Mouse (Mus musculus) embryonic facial prominence, embryonic 12.5 days (tissue): ENCODE measurements around the gene Tmem158. TPM values are rescaled to one million over a fixed set of nuclear protein-coding genes. Genes with fewer than 3 reads are reported as not detected.

Experiments
- ATAC-seq: fragments of 200-750 bp; cut with Nextera tagmentation; 2 replicates; pipeline ENCODE4 v1.8.0; 2017; ENCODE audit not compliant: insufficient number of reproducible peaks, insufficient read depth, low FRiP score, low TSS enrichment
- H3K27ac ChIP-seq: fragments of 300-500 bp; sonication (generic); 2 replicates; pipeline ENCODE4 v1.5.1; 2016; ENCODE audit warnings: mild to moderate bottlenecking
- H3K27me3 ChIP-seq: fragments of 300-500 bp; sonication (generic); 2 replicates; pipeline ENCODE4 v1.6.1; 2016; ENCODE audit warnings: mild to moderate bottlenecking, moderate library complexity
- H3K36me3 ChIP-seq: fragments of 300-500 bp; sonication (generic); 2 replicates; pipeline ENCODE4 v1.6.1; 2016; ENCODE audit warnings: mild to moderate bottlenecking
- H3K4me1 ChIP-seq: fragments of 300-500 bp; sonication (generic); 2 replicates; pipeline ENCODE4 v1.6.1; 2016
- H3K4me2 ChIP-seq: fragments of 300-500 bp; sonication (generic); replicated peaks from 2 replicates; pipeline ENCODE4 v1.6.1; 2016; ENCODE audit warnings: mild to moderate bottlenecking, moderate library complexity
- H3K4me3 ChIP-seq: fragments of 300-500 bp; sonication (generic); 2 replicates; pipeline ENCODE4 v1.5.1; 2016; ENCODE audit warnings: mild to moderate bottlenecking
- H3K9ac ChIP-seq: fragments of 300-500 bp; sonication (generic); 2 replicates; pipeline ENCODE4 v1.6.1; 2016; ENCODE audit warnings: mild to moderate bottlenecking, moderate library complexity
- H3K9me3 ChIP-seq: fragments of 300-500 bp; sonication (generic); 2 replicates; pipeline ENCODE4 v1.6.1; 2016; ENCODE audit warnings: mild to moderate bottlenecking, moderate library complexity
- WGBS: fragments of 180-500 bp; shearing (Covaris S2); methylation state at CpG from one replicate; pipeline ENCODE4 v1.1.7; 2016; 5-methylcytosine and 5-hydroxymethylcytosine counted together
- polyA plus RNA-seq: library from polyadenylated mRNA; unstranded; fragments of >200 nt; fragmentation: Nextera tagmentation; extraction: Ambion mirVana; gene quantifications from 2 replicates; pipeline ENCODE4 v1.2.1, GENCODE M21; 2016

Tmem158 gene
- polyA plus RNA-seq, 1 experiment from 2014 or later: 11.1 TPM

- Histone ChIP-seq H3K9me3 (no peaks in the 10 kb centered on the region), H3K27me3 (no peaks in the 10 kb centered on the region), H3K4me1 (peaks cover under 1% of the 10 kb centered on the region; the same call in 1 of the 2 replicates), H3K4me3 (no peak overlapping the region), H3K9ac (no peak overlapping the region), H3K27ac (no peak overlapping the region), H3K4me2 (no peak overlapping the region), H3K36me3 (no peaks in the 10 kb centered on the region)
- no peak for ATAC-seq
- WGBS: 63% methylated on average over 10 of the region's 10 CpGs
Observed at GRCm38 (mm10) chr9:123243988-123244387, 16.6 kb downstream of the Tmem158 start.

DNA sequence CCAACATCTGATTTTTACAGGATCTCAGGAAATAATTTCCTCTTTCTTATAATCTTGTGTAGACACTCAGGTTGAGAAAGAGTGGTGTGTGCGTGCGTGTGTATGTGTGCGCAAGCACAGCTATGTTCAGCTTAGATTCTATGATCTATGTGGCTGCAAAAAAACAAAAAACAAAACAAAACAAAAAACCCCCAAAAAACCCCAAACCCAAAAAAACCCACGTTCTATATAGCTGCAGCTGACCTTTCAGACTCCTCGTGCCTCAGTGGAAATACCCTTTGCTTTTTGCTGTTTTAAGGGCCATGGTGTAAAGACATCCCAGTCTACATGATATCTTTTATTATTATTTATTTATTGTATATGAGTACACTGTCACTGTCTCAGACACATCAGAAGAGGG, 19.4 kb downstream of the Tmem158 start:
- no peak for ATAC-seq
- Histone ChIP-seq H3K36me3 (no peaks in the 10 kb centered on the region), H3K9ac (no peak overlapping the region), H3K4me1 (peaks cover 17% of the 10 kb centered on the region; the same call in 1 of the 2 replicates), H3K27me3 (no peaks in the 10 kb centered on the region), H3K27ac (no peak overlapping the region), H3K4me2 (no peak overlapping the region), H3K4me3 (no peak overlapping the region), H3K9me3 (no peaks in the 10 kb centered on the region)
- WGBS: 89% methylated on average over 5 of the region's 5 CpGs

GRCm38 (mm10) chr9:123240751-123241150, 19.8 kb downstream of the Tmem158 start:
- no peaks in the 10 kb centered on the region for H3K9me3 ChIP-seq
- H3K9ac ChIP-seq: no peak overlapping the region
- no peaks in the 10 kb centered on the region for H3K27me3 ChIP-seq
- H3K4me2 ChIP-seq: no peak overlapping the region
- H3K36me3 ChIP-seq: no peaks in the 10 kb centered on the region
- no peak overlapping the region for H3K27ac ChIP-seq
- no peak for ATAC-seq
- 92% methylated on average over 2 of the region's 2 CpGs for WGBS
- peaks cover 17% of the 10 kb centered on the region; the same call in 1 of the 2 replicates for H3K4me1 ChIP-seq
- no peak overlapping the region for H3K4me3 ChIP-seq

DNA sequence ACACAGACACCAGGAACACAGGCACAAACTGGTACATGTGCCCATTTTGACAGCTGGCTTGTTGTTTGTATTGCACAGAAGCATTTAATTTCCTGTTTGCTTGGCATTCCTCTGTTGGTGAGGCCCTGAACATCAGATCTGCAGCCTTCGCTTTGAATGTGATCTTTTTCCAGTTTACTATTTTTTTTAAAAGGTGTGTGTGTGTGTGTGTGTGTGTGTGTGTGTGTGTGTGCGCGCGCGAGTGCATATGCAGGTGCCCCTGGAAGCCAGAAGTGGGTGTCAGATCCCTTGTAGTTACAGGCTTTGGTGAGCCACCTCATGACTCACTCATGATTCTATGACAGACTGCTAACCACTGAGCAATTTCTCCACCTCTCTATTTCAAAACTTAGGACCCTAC, 20.3 kb downstream of the Tmem158 start:
- H3K4me2 ChIP-seq: no peak overlapping the region
- no peak overlapping the region for H3K9ac ChIP-seq
- 96% methylated on average over 5 of the region's 5 CpGs for whole genome bisulfite sequencing
- no peaks in the 10 kb centered on the region for H3K9me3 ChIP-seq
- peaks cover 17% of the 10 kb centered on the region; the same call in 1 of the 2 replicates for H3K4me1 ChIP-seq
- no peak overlapping the region for H3K4me3 ChIP-seq
- no peak overlapping the region for H3K27ac ChIP-seq
- no peak for ATAC-seq
- no peaks in the 10 kb centered on the region for H3K27me3 ChIP-seq
- no peaks in the 10 kb centered on the region for H3K36me3 ChIP-seq

- H3K4me1 ChIP-seq: peaks cover 17% of the 10 kb centered on the region; the same call in 1 of the 2 replicates
- no peak overlapping the region for H3K4me2 ChIP-seq
- H3K9ac ChIP-seq: no peak overlapping the region
- H3K27me3 ChIP-seq: no peaks in the 10 kb centered on the region
- H3K36me3 ChIP-seq: no peaks in the 10 kb centered on the region
- ATAC-seq: no peak
- no peak overlapping the region for H3K4me3 ChIP-seq
- H3K27ac ChIP-seq: no peak overlapping the region
- no peaks in the 10 kb centered on the region for H3K9me3 ChIP-seq
- 87% methylated on average over 2 of the region's 2 CpGs for WGBS
Observed at GRCm38 (mm10) chr9:123239651-123240050, 20.9 kb downstream of the Tmem158 start.

GRCm38 (mm10) chr9:123238256-123239045, 22.1 kb downstream of the Tmem158 start:
- H3K27me3 ChIP-seq: no peaks in the 10 kb centered on the region
- no peak for ATAC-seq
- peak overlapping the region; percentile 41; the same call in 1 of the 2 replicates for H3K27ac ChIP-seq
- no peaks in the 10 kb centered on the region for H3K9me3 ChIP-seq
- H3K4me3 ChIP-seq: no peak overlapping the region
- H3K9ac ChIP-seq: no peak overlapping the region
- WGBS: 32% methylated on average over 4 of the region's 4 CpGs
- H3K4me1 ChIP-seq: peaks cover 17% of the 10 kb centered on the region; the same call in 1 of the 2 replicates
- no peak overlapping the region for H3K4me2 ChIP-seq
- no peaks in the 10 kb centered on the region for H3K36me3 ChIP-seq

- H3K27ac ChIP-seq: peak overlapping the region; percentile 60
- WGBS: 20% methylated on average over 2 of the region's 2 CpGs
- peak; percentile 84 for ATAC-seq
- H3K9me3 ChIP-seq: no peaks in the 10 kb centered on the region
- no peak overlapping the region for H3K9ac ChIP-seq
- no peak overlapping the region for H3K4me3 ChIP-seq
- H3K4me2 ChIP-seq: no peak overlapping the region
- no peaks in the 10 kb centered on the region for H3K27me3 ChIP-seq
- H3K36me3 ChIP-seq: no peaks in the 10 kb centered on the region
- peaks cover 17% of the 10 kb centered on the region; the same call in 1 of the 2 replicates for H3K4me1 ChIP-seq
Observed at GRCm38 (mm10) chr9:123237739-123238138, 22.8 kb downstream of the Tmem158 start.

DNA sequence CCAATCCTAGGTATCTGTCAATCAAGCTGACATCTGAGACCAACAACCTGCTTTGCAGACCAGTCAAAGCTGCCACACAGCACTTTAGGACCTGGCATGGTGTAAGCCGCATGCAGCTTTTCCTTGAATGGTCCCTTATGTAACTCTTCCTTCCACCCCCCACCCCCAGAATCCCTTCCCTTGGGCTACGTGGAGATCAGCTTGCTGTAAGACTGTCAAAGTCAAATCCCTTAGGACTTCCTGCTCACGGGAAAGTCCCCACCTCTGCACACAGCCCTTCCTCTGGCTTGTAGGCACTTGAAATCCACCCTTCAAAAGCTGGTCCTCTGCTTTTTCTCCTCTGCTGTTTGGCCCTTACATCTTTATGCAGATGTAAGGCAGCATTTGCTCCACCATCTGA, 24.9 kb downstream of the Tmem158 start:
- H3K4me2 ChIP-seq: no peak overlapping the region
- no peak overlapping the region for H3K4me3 ChIP-seq
- 12% methylated on average over 3 of the region's 3 CpGs for WGBS
- no peak for ATAC-seq
- H3K36me3 ChIP-seq: no peaks in the 10 kb centered on the region
- H3K4me1 ChIP-seq: peaks cover 17% of the 10 kb centered on the region; the same call in 1 of the 2 replicates
- H3K27ac ChIP-seq: no peak overlapping the region
- no peak overlapping the region for H3K9ac ChIP-seq
- no peaks in the 10 kb centered on the region for H3K27me3 ChIP-seq
- H3K9me3 ChIP-seq: no peaks in the 10 kb centered on the region

DNA sequence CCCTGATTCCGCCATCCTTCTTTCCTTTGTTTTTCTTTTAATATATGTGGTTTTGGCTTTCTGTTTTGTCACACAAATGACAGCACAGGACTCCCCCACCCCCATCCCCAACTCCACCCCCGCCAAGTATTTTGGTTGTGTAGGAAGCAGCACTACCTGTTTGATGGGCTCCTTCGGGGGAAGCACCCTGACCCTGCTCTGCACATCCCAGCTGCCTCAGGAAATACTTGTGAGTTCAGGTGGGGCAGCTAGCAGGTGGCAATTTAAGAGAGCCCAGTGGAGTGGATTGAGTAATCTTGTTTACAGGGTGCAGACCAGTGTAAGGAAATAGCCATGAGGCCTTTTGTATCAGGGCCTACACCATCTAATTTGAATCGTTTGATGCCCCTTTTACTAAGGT, 30.7 kb downstream of the Tmem158 start:
- Histone ChIP-seq H3K4me3 (no peak overlapping the region), H3K4me1 (peaks cover 3% of the 10 kb centered on the region; the same call in 1 of the 2 replicates), H3K9ac (no peak overlapping the region), H3K27me3 (no peaks in the 10 kb centered on the region), H3K36me3 (no peaks in the 10 kb centered on the region), H3K9me3 (no peaks in the 10 kb centered on the region), H3K27ac (no peak overlapping the region), H3K4me2 (no peak overlapping the region)
- WGBS: 63% methylated on average over 4 of the region's 4 CpGs
- ATAC-seq: no peak

DNA sequence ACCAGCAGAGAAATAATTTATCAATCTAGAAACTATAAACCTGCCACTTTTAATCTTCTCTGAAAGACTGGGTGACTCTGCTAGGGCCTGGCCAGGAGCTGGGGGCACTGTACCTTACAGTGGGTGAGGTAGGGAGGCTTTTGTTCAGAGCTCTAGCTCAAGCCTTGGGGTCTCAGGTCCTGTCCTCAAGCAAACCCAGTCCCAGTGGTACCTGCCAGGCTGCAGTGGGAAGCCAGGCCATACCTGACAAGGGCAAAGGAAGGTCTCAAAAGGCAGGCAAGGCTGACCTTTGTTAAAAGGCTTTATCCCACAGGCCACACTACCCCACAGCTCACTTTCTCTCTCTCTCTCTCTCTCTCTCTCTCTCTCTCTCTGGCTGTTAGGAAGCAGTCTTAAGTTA, 31.9 kb downstream of the Tmem158 start:
- no peak for ATAC-seq
- Histone ChIP-seq H3K4me2 (no peak overlapping the region), H3K4me3 (no peak overlapping the region), H3K4me1 (peaks cover 3% of the 10 kb centered on the region; the same call in 1 of the 2 replicates), H3K36me3 (no peaks in the 10 kb centered on the region), H3K27me3 (no peaks in the 10 kb centered on the region), H3K9ac (no peak overlapping the region), H3K9me3 (no peaks in the 10 kb centered on the region), H3K27ac (0 out of 2 replicates have a peak overlapping the region, but pooled peaks have one; percentile 6)

DNA sequence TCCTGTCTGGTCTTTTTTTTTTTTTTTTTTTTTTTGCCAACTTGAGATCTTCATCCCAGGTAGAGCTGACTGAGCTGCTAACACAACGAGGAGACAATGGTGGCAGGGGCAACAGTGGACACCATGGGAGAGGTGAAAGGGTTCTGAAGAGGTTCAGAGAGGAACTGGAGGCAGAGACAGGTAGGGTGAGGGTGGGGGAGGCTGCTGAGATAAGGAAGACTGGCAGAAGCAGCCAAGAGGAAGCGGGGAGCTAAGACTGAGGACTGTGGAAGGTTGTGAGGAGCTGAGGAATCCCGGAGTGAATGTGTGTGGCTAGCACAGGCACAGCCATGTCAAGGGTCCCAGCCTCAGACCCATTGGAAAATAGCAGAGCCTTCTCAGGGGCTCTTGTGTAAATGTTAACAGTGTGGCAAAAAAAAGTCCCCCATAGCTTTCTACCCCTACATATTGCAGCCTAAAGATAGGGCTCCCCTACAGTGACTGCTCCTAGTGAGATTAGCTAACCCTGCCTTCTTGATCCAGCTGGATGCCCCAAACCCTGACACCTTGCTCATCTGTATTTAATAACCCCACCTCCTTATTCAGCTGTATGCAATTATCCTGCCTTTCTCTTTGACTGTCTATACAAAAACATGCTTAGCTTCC, 33.3 kb downstream of the Tmem158 start:
- WGBS: 68% methylated on average over 3 of the region's 3 CpGs
- Histone ChIP-seq H3K4me2 (no peak overlapping the region), H3K4me3 (no peak overlapping the region), H3K27me3 (no peaks in the 10 kb centered on the region), H3K4me1 (peaks cover 3% of the 10 kb centered on the region; the same call in 1 of the 2 replicates), H3K36me3 (no peaks in the 10 kb centered on the region), H3K9ac (no peak overlapping the region), H3K9me3 (no peaks in the 10 kb centered on the region; the same call in 1 of the 2 replicates), H3K27ac (no peak overlapping the region)
- ATAC-seq: no peak
